Mouse (Mus musculus) kidney, embryonic 14.5 days (tissue): ENCODE measurements around the gene Pdlim7. TPM values are rescaled to one million over a fixed set of nuclear protein-coding genes. Genes with fewer than 3 reads are reported as not detected.

Experiments
- ATAC-seq: fragments of 200-750 bp; cut with Nextera tagmentation; 2 replicates; pipeline ENCODE4 v1.8.0; 2017; ENCODE audit warnings: moderate number of reproducible peaks, mild to moderate bottlenecking, moderate TSS enrichment, moderate library complexity; ENCODE audit not compliant: low FRiP score, low TSS enrichment
- H3K27ac ChIP-seq: fragments of 300-500 bp; sonication (generic); 2 replicates; pipeline ENCODE4 v1.5.1; 2014; ENCODE audit warnings: low read depth, mild to moderate bottlenecking, low read length, moderate library complexity, mixed read lengths
- H3K27me3 ChIP-seq: fragments of 300-500 bp; sonication (generic); 2 replicates; pipeline ENCODE4 v1.6.1; 2014; ENCODE audit warnings: mild to moderate bottlenecking, low read length; ENCODE audit not compliant: control insufficient read depth, insufficient read depth
- H3K36me3 ChIP-seq: fragments of 300-500 bp; sonication (generic); 2 replicates; pipeline ENCODE4 v1.6.1; 2014; ENCODE audit warnings: low read length, mixed read lengths; ENCODE audit not compliant: control insufficient read depth, insufficient read depth
- H3K4me1 ChIP-seq: fragments of 300-500 bp; sonication (generic); 2 replicates; pipeline ENCODE4 v1.6.1; 2014; ENCODE audit warnings: low read length, mixed read lengths; ENCODE audit not compliant: control insufficient read depth, insufficient read depth
- H3K4me2 ChIP-seq: fragments of 300-500 bp; sonication (generic); replicated peaks from 2 replicates; pipeline ENCODE4 v1.6.1; 2014; ENCODE audit warnings: low read depth, mild to moderate bottlenecking, low read length
- H3K4me3 ChIP-seq: fragments of 300-500 bp; sonication (generic); 2 replicates; pipeline ENCODE4 v1.5.1; 2014; ENCODE audit warnings: mild to moderate bottlenecking, low read length
- H3K9ac ChIP-seq: fragments of 300-500 bp; sonication (generic); 2 replicates; pipeline ENCODE4 v1.6.1; 2014; ENCODE audit warnings: low read depth, mild to moderate bottlenecking, low read length, moderate library complexity
- H3K9me3 ChIP-seq: fragments of 300-500 bp; sonication (generic); 2 replicates; pipeline ENCODE4 v1.6.1; 2016; ENCODE audit warnings: low read length; ENCODE audit not compliant: control insufficient read depth
- WGBS: fragments of 180-500 bp; shearing (Covaris S2); extraction: QIAGEN DNeasy Blood & Tissue Kit; methylation state at CpG from one replicate; pipeline ENCODE4 v1.1.7; 2014; 5-methylcytosine and 5-hydroxymethylcytosine counted together
- polyA plus RNA-seq: library from polyadenylated mRNA; unstranded; fragments of >200 nt; fragmentation: Nextera tagmentation; extraction: Ambion mirVana; gene quantifications from 2 replicates; pipeline ENCODE4 v1.2.1, GENCODE M21; 2014

The Pdlim7 gene
- polyA plus RNA-seq, 1 experiment from 2014 or later = 141 TPM

GRCm38 (mm10) chr13:55451296-55451695, 62.2 kb downstream of the Pdlim7 start:
- Histone ChIP-seq H3K4me2 (no peak overlapping the region), H3K4me3 (no peak overlapping the region), H3K27me3 (no peaks in the 10 kb centered on the region), H3K36me3 (peaks cover 66% of the 10 kb centered on the region), H3K27ac (no peak overlapping the region), H3K9me3 (no peaks in the 10 kb centered on the region), H3K9ac (no peak overlapping the region), H3K4me1 (peaks cover 14% of the 10 kb centered on the region)
- no peak for ATAC-seq
- 93% methylated on average over 10 of the region's 10 CpGs for WGBS

DNA sequence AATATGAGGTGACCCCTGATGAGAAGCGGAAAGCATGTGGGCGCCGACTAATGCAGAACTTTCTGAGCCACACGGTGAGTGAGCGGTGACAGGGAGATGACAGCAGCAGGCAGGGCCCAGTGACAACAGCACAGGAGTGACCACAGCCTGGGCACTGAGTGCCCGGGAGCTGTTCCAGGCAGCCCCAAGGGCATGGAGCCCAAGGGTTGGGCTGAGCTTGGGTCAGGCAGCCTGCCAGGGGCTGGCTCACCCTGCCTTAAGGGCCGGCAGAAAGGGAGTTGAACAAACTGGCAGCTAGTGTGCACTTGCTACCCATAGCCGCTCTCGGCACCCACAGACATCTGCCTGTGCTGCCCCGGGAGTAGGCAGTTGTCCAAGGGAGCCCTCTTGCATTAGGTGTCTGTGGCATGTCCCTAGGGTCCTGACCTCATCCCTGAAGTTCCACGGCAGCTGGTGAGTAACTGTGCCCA, 62.9 kb downstream of the Pdlim7 start:
- Histone ChIP-seq H3K4me3 (no peak overlapping the region), H3K36me3 (peaks cover 59% of the 10 kb centered on the region), H3K9ac (no peak overlapping the region), H3K27me3 (no peaks in the 10 kb centered on the region), H3K9me3 (no peaks in the 10 kb centered on the region), H3K4me2 (no peak overlapping the region), H3K27ac (no peak overlapping the region), H3K4me1 (peaks cover 18% of the 10 kb centered on the region)
- ATAC-seq = no peak
- WGBS = 89% methylated on average over 11 of the region's 11 CpGs

GRCm38 (mm10) chr13:55449679-55450441, 63.6 kb downstream of the Pdlim7 start:
- Histone ChIP-seq H3K4me2 (no peak overlapping the region), H3K9me3 (no peaks in the 10 kb centered on the region), H3K9ac (no peak overlapping the region), H3K36me3 (peaks cover 52% of the 10 kb centered on the region), H3K27ac (no peak overlapping the region), H3K27me3 (no peaks in the 10 kb centered on the region), H3K4me1 (peaks cover 18% of the 10 kb centered on the region), H3K4me3 (no peak overlapping the region)
- ATAC-seq = no peak
- WGBS = 93% methylated on average over 17 of the region's 17 CpGs

- no peaks in the 10 kb centered on the region for H3K27me3 ChIP-seq
- no peak overlapping the region for H3K4me3 ChIP-seq
- H3K4me2 ChIP-seq = no peak overlapping the region
- ATAC-seq = no peak
- WGBS = 95% methylated on average over 9 of the region's 9 CpGs
- H3K9me3 ChIP-seq = no peaks in the 10 kb centered on the region
- H3K27ac ChIP-seq = no peak overlapping the region
- H3K4me1 ChIP-seq = peaks cover 18% of the 10 kb centered on the region
- peaks cover 46% of the 10 kb centered on the region for H3K36me3 ChIP-seq
- H3K9ac ChIP-seq = no peak overlapping the region
These were observed 64.3 kb downstream of the Pdlim7 start for GRCm38 (mm10) chr13:55449205-55449604.

GRCm38 (mm10) chr13:55448131-55448530, 65.3 kb downstream of the Pdlim7 start:
- WGBS = 93% methylated on average over 5 of the region's 5 CpGs
- no peaks in the 10 kb centered on the region for H3K9me3 ChIP-seq
- H3K36me3 ChIP-seq = peaks cover 36% of the 10 kb centered on the region
- peaks cover 23% of the 10 kb centered on the region for H3K4me1 ChIP-seq
- ATAC-seq = no peak
- H3K9ac ChIP-seq = no peak overlapping the region
- H3K27ac ChIP-seq = no peak overlapping the region
- H3K27me3 ChIP-seq = no peaks in the 10 kb centered on the region
- no peak overlapping the region for H3K4me2 ChIP-seq
- H3K4me3 ChIP-seq = no peak overlapping the region

DNA sequence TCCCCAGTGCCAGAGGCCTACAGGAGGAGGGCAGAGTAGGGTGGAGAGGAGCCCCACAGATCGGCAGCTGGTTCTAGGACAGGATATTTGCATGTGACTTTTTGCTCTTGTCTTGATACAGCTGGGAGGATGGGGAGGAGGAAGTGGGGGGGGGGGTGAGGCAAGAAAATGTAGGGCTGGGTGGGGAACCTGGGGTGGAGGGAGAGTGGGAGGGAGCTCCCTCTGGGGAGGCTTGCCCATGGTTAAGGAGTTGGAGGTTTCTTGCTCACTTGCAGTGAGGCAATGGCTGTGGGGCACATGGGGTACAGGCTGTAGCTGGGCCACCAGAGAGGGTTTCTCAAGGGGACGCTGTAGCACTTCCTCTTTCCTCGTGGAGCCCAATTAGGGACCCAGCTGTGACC, 65.9 kb downstream of the Pdlim7 start:
- H3K9ac ChIP-seq = no peak overlapping the region
- peaks cover 23% of the 10 kb centered on the region for H3K4me1 ChIP-seq
- peaks cover 30% of the 10 kb centered on the region for H3K36me3 ChIP-seq
- H3K4me2 ChIP-seq = no peak overlapping the region
- no peak for ATAC-seq
- no peak overlapping the region for H3K27ac ChIP-seq
- 43% methylated on average over 3 of the region's 3 CpGs for WGBS
- no peaks in the 10 kb centered on the region for H3K9me3 ChIP-seq
- H3K4me3 ChIP-seq = no peak overlapping the region
- H3K27me3 ChIP-seq = no peaks in the 10 kb centered on the region

DNA sequence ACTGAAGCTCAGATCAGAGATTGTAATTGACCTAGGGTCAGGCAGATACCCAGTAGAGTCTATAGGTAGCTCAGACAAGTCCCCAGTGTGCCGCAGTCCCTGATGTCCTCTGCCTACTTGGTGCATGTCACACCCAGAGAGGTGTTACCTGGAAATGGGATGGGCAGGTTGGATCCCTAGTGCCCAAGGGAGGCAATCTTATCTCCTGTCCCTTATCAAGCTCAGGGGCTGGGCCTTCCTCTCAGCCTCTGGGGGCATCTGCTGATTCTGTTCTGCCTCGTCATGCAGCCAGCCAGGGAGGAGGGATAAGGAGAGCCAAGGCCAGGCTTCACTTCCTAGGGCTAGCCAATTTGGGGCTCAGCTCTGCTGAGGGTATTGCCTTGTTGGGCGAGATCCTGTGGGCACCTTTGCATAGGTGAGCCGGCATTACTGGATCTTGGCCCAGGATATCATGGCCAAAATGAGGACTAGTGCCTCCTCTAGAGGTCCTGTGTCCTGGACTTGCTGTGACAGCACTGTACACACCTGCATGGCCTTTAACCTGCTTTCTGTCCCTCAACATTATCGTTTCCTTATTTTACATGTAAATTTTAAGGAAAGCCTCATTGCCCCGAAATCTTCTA, 66.9 kb downstream of the Pdlim7 start:
- Histone ChIP-seq H3K4me1 (peaks cover 23% of the 10 kb centered on the region), H3K4me2 (peak overlapping the region; percentile 80), H3K27me3 (no peaks in the 10 kb centered on the region), H3K36me3 (peaks cover 20% of the 10 kb centered on the region), H3K9ac (peak overlapping the region; percentile 96; the same call in 1 of the 2 replicates), H3K27ac (no peak overlapping the region), H3K9me3 (no peaks in the 10 kb centered on the region), H3K4me3 (peak overlapping the region; percentile 88)
- 78% methylated on average over 6 of the region's 6 CpGs for WGBS
- ATAC-seq = no peak
